Mouse (Mus musculus): ENCODE results near the gene Ces1d.

Ces1d gene

DNA sequence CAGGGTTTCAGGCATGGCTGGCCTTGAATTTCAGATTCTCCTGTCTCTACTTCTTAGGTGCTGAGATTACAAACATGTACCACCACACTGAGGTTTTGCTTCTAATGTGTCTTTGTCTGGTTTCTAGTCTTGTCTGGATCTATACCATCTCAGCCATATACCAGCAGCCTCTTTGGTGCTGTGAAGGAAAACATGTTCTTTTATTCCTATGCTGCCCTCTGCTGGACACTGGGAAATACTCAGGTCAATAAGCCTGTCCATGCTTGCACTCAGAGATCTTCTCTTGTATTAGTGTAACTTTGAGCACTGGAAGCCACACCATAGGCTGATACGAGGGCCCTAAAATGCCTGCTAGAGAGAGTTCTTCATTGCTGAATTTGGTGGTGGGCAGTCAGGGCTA is 56.9 kb downstream of the Ces1d start:
- DNase-seq (ENCODE audit: extremely low spot score) = peak; percentile 26

DNA sequence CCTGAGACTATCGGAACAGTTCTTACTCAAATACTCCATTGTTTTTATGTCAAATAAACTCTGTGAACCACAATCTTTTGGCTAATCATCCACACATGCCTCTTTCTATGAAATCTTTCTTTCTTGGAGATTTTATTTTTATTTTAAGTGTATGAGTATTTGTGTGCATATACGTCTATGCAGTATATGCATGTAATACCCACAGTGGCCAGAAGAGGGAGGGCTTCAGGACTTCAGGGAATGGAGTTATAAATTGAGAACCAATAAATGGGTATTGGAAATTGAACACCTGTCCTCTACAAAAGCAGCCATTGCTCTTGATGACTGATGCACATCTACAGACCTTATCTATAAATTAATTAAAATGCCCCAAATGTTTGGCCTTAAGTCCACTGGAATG is 65.4 kb downstream of the Ces1d start:
- DNase-seq (ENCODE audit: extremely low spot score) = no peak

DNA sequence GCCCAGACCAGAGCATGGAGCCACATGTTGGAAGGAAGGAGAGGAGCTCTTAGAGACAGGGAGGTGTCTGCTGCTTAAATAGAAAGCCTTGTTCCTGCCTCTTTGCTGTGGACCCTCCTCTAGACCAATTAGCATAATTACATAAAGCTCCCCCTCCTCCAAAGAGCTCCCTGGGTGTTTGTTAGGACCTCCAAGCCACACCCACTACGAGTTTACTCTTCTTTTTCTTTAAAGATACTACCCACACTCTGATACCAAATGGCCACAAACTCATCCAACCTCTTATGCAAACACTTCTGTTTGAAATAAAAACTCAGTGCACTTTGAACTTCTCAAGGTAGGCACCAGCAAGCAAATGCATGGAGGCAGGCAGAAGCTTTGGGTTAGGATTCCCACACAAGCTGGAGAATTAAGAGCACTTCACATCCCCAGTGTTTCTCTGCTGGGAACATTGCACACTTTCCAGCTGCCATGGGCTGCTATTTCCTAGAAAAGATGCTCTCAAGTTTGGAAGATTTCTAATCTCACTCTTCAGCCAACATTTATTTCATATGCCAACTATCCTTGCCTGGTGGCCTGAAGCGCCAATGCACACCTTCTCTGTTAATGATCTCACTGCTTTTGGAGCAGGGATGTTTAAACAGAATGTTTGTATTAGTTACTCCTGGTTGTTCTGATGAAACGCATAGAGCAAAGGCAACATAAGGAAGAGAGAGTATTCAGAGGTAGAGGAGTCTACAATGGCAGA is 66.2 kb downstream of the Ces1d start, which contains the start of gene Ces1c:
Gene Ces1c (minus strand): TSS at position 51 of the 748 bp plus-strand sequence.
- no peak for DNase-seq (ENCODE audit: extremely low spot score)

DNA sequence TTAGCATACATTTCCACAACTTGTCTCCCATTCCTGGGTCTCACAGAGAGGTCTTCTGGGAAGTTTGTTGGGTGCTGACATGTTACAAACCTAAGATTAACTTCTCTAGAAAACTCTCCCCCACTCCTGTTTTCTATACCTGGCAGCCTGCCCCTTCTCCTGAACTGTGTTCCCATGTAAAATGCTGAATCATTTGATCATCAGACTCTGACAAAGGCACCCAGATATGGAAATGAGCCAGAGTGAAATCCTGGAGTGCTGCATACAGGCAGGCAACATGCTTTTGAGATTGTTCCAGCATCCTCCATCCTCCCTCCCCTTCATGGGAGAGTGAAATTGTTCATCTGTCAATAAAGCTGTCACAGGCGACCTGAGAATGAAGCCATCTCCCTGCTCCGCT is 71.2 kb downstream of the Ces1d start:
- no peak for DNase-seq (ENCODE audit: extremely low spot score)

DNA sequence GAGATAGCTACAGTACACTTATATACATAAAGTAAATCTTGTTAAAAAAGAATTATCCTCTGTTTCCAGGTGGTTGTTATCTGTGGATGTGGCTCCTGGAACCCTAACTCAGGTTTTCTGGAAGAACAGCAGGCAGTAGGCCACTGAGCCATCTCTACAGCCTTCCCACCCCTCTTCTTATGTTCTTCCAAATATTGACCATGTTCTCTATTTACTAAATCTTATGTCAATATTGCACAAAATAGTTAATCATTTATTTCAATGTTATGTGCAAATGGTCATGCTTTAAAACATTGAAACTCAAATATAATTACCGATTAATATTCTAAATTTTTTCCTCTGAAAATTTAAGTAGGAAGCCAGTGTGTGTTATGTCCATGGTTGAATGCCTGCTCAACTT is 75.6 kb downstream of the Ces1d start:
- DNase-seq (ENCODE audit: extremely low spot score) = no peak
